Mouse (Mus musculus): Measurements from ENCODE around the gene Ubqln5. TPM values are rescaled to one million over a fixed set of nuclear protein-coding genes. Genes with fewer than 3 reads are reported as not detected.

Gene Ubqln5
- total RNA-seq (2021) = not detected
- 0.06 TPM in 1 of 2 replicates, not detected in the other for polyA plus RNA-seq (2012; rRNA removed)
- long read RNA-seq = 0 reads

- Histone ChIP-seq H3K27me3 (ENCODE audit: control insufficient read depth, insufficient read depth, low read length) (no peaks in the 10 kb centered on the region), H3K79me2 (replicated peaks; ENCODE audit: control insufficient read depth, insufficient read depth, low read length) (no peaks in the 10 kb centered on the region), H3K4me3 (no peak within 1 kb of the TSS), H3K36me3 (ENCODE audit: control insufficient read depth, insufficient read depth, low read length) (no peaks in the 10 kb centered on the region), H3K27ac (no peak within 1 kb of the TSS), H3K9ac (ENCODE audit: low read depth, low read length) (no peak within 1 kb of the TSS), H3K4me1 (ENCODE audit: control insufficient read depth, insufficient read depth, low read length) (no peaks in the 10 kb centered on the region)
- 84% methylated on average over 5 of the region's 5 CpGs for WGBS
- no peak for TF ChIP-seq POLR2A (IDR thresholded peaks at IDR 0.05; ENCODE audit: insufficient read depth, low read depth, low read length)
- TF ChIP-seq EP300 (IDR thresholded peaks at IDR 0.05; ENCODE audit: insufficient read depth, low read depth, low read length) = no peak
- no peak for TF ChIP-seq CTCF (IDR thresholded peaks at IDR 0.05)
- intact Hi-C loops (cut with DNase I) = no loop called here
- no peak for DNase-seq
Observed at GRCm38 (mm10) chr7:104129726-104130125, at the start of gene Ubqln5. Ubqln5 (minus strand) TSS chr7:104129826.

- DNase-seq = no peak
- Histone ChIP-seq H3K27me3 (ENCODE audit: control insufficient read depth, insufficient read depth, low read length) (no peaks in the 10 kb centered on the region), H3K9ac (ENCODE audit: low read depth, low read length) (no peak overlapping the region), H3K36me3 (ENCODE audit: control insufficient read depth, insufficient read depth, low read length) (no peaks in the 10 kb centered on the region), H3K27ac (no peak overlapping the region), H3K79me2 (replicated peaks; ENCODE audit: control insufficient read depth, insufficient read depth, low read length) (no peaks in the 10 kb centered on the region), H3K4me3 (no peak overlapping the region), H3K4me1 (ENCODE audit: control insufficient read depth, insufficient read depth, low read length) (no peaks in the 10 kb centered on the region)
- WGBS = 67% methylated on average over 1 of the region's 1 CpGs
- TF ChIP-seq EP300 (IDR thresholded peaks at IDR 0.05; ENCODE audit: insufficient read depth, low read depth, low read length) (no peak), CTCF (IDR thresholded peaks at IDR 0.05) (no peak), POLR2A (IDR thresholded peaks at IDR 0.05; ENCODE audit: insufficient read depth, low read depth, low read length) (no peak)
- intact Hi-C loops (cut with DNase I) = no loop called here
Observed at GRCm38 (mm10) chr7:104179074-104179473, 49.4 kb upstream of the Ubqln5 start.

- no peak overlapping the region for H3K9ac ChIP-seq (ENCODE audit: low read depth, low read length)
- H3K4me1 ChIP-seq (ENCODE audit: control insufficient read depth, insufficient read depth, low read length) = no peaks in the 10 kb centered on the region
- no peak overlapping the region for H3K27ac ChIP-seq
- no peaks in the 10 kb centered on the region for H3K79me2 ChIP-seq (replicated peaks; ENCODE audit: control insufficient read depth, insufficient read depth, low read length)
- no peaks in the 10 kb centered on the region for H3K36me3 ChIP-seq (ENCODE audit: control insufficient read depth, insufficient read depth, low read length)
- no peak overlapping the region for H3K4me3 ChIP-seq
- intact Hi-C loops (cut with DNase I) = no loop called here
- no peak for TF ChIP-seq POLR2A (IDR thresholded peaks at IDR 0.05; ENCODE audit: insufficient read depth, low read depth, low read length)
- no peak for TF ChIP-seq EP300 (IDR thresholded peaks at IDR 0.05; ENCODE audit: insufficient read depth, low read depth, low read length)
- TF ChIP-seq CTCF (IDR thresholded peaks at IDR 0.05) = no peak
- WGBS = 58% methylated on average over 5 of the region's 5 CpGs
- no peak for DNase-seq
- H3K27me3 ChIP-seq (ENCODE audit: control insufficient read depth, insufficient read depth, low read length) = no peaks in the 10 kb centered on the region
Observed at GRCm38 (mm10) chr7:104178422-104179054, 48.9 kb upstream of the Ubqln5 start.

GRCm38 (mm10) chr7:104175085-104175484, 45.5 kb upstream of the Ubqln5 start:
- Histone ChIP-seq H3K4me1 (ENCODE audit: control insufficient read depth, insufficient read depth, low read length) (no peaks in the 10 kb centered on the region), H3K36me3 (ENCODE audit: control insufficient read depth, insufficient read depth, low read length) (no peaks in the 10 kb centered on the region), H3K27me3 (ENCODE audit: control insufficient read depth, insufficient read depth, low read length) (no peaks in the 10 kb centered on the region), H3K27ac (no peak overlapping the region), H3K9ac (ENCODE audit: low read depth, low read length) (no peak overlapping the region), H3K79me2 (replicated peaks; ENCODE audit: control insufficient read depth, insufficient read depth, low read length) (no peaks in the 10 kb centered on the region), H3K4me3 (no peak overlapping the region)
- DNase-seq = no peak
- intact Hi-C loops (cut with DNase I) = no loop called here
- no peak for TF ChIP-seq EP300 (IDR thresholded peaks at IDR 0.05; ENCODE audit: insufficient read depth, low read depth, low read length)
- no peak for TF ChIP-seq POLR2A (IDR thresholded peaks at IDR 0.05; ENCODE audit: insufficient read depth, low read depth, low read length)
- no peak for TF ChIP-seq CTCF (IDR thresholded peaks at IDR 0.05)
- WGBS = 48% methylated on average over 1 of the region's 1 CpGs

- H3K9ac ChIP-seq (ENCODE audit: low read depth, low read length) = no peak overlapping the region
- H3K27ac ChIP-seq = no peak overlapping the region
- no peaks in the 10 kb centered on the region for H3K79me2 ChIP-seq (replicated peaks; ENCODE audit: control insufficient read depth, insufficient read depth, low read length)
- no peak for TF ChIP-seq CTCF (IDR thresholded peaks at IDR 0.05)
- TF ChIP-seq POLR2A (IDR thresholded peaks at IDR 0.05; ENCODE audit: insufficient read depth, low read depth, low read length) = no peak
- TF ChIP-seq EP300 (IDR thresholded peaks at IDR 0.05; ENCODE audit: insufficient read depth, low read depth, low read length) = no peak
- intact Hi-C loops (cut with DNase I) = no loop called here
- no peak for DNase-seq
- H3K4me3 ChIP-seq = no peak overlapping the region
- 44% methylated on average over 6 of the region's 6 CpGs for WGBS
- H3K36me3 ChIP-seq (ENCODE audit: control insufficient read depth, insufficient read depth, low read length) = no peaks in the 10 kb centered on the region
- H3K4me1 ChIP-seq (ENCODE audit: control insufficient read depth, insufficient read depth, low read length) = no peaks in the 10 kb centered on the region
- H3K27me3 ChIP-seq (ENCODE audit: control insufficient read depth, insufficient read depth, low read length) = no peaks in the 10 kb centered on the region
Observed at GRCm38 (mm10) chr7:104169634-104170204, 40.1 kb upstream of the Ubqln5 start.

- TF ChIP-seq CTCF (IDR thresholded peaks at IDR 0.05) = no peak
- no peak for TF ChIP-seq EP300 (IDR thresholded peaks at IDR 0.05; ENCODE audit: insufficient read depth, low read depth, low read length)
- no peak for TF ChIP-seq POLR2A (IDR thresholded peaks at IDR 0.05; ENCODE audit: insufficient read depth, low read depth, low read length)
- Histone ChIP-seq H3K4me1 (ENCODE audit: control insufficient read depth, insufficient read depth, low read length) (no peaks in the 10 kb centered on the region), H3K9ac (ENCODE audit: low read depth, low read length) (no peak overlapping the region), H3K27me3 (ENCODE audit: control insufficient read depth, insufficient read depth, low read length) (no peaks in the 10 kb centered on the region), H3K79me2 (replicated peaks; ENCODE audit: control insufficient read depth, insufficient read depth, low read length) (no peaks in the 10 kb centered on the region), H3K36me3 (ENCODE audit: control insufficient read depth, insufficient read depth, low read length) (no peaks in the 10 kb centered on the region), H3K4me3 (no peak overlapping the region), H3K27ac (no peak overlapping the region)
- no peak for DNase-seq
- intact Hi-C loops (cut with DNase I) = no loop called here
- 78% methylated on average over 6 of the region's 6 CpGs for WGBS
Observed at GRCm38 (mm10) chr7:104167105-104167504, 37.5 kb upstream of the Ubqln5 start.

Measured in heart, adult 2 months (tissue).